Mouse (Mus musculus): ENCODE measurements around the gene Ankrd44. TPM values are rescaled to one million over a fixed set of nuclear protein-coding genes. Genes with fewer than 3 reads are reported as not detected.

The Ankrd44 gene
- polyA plus RNA-seq, 1 experiment from 2014 or later: 18.3 TPM

DNA sequence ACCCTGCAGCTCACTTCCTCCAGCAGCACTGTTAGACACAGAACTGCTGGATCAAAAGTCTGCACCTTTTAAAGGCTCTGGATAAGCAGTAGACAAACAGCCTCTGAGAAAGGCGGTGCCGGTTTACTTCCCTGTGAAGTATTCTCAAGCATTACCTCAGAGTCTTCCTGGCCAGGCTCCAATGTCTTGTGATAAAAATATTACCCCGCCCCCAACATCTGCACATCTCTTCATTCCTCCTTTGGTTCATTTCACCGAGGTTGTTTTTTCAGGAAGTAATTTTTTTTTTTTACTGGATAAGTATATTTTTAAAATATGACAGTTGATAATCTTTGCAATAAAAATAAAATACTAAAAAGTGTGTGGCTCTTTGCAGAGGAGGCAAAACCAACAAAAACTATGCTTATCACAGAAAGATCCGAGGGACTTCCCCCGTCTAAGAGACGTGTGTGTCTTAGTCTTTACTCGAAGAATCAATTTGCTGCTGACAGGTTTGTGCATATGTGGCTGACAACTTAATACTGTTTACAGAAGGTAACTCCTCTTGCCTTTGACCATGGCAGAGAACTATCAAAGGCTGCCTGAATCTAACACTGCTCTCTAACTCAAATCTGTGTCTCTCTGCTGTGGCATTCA is 178.3 kb downstream of the Ankrd44 start:
- no peaks in the 10 kb centered on the region for H3K9me3 ChIP-seq (ENCODE audit: low read depth, low read length)
- H3K36me3 ChIP-seq (ENCODE audit: insufficient read depth): no peaks in the 10 kb centered on the region
- no peak overlapping the region for H3K4me3 ChIP-seq (ENCODE audit: low read depth, low read length)
- DNase-seq (peak; percentile 83), ATAC-seq (ENCODE audit: insufficient read depth) (no peak)
- 0 out of 2 replicates have a peak overlapping the region, but pooled peaks have one; percentile 2 for H3K4me2 ChIP-seq
- WGBS: 10% methylated on average over 8 of the region's 8 CpGs
- H3K4me1 ChIP-seq (ENCODE audit: insufficient read depth): peaks cover 10% of the 10 kb centered on the region; the same call in 1 of the 2 replicates
- TF ChIP-seq CTCF (IDR thresholded peaks at IDR 0.05; ENCODE audit: low read depth): no peak
- H3K27me3 ChIP-seq (ENCODE audit: insufficient read depth, low read length): no peaks in the 10 kb centered on the region
- no peak overlapping the region for H3K9ac ChIP-seq
- peak overlapping the region; percentile 21; the same call in 1 of the 2 replicates for H3K27ac ChIP-seq (ENCODE audit: low read depth)

DNA sequence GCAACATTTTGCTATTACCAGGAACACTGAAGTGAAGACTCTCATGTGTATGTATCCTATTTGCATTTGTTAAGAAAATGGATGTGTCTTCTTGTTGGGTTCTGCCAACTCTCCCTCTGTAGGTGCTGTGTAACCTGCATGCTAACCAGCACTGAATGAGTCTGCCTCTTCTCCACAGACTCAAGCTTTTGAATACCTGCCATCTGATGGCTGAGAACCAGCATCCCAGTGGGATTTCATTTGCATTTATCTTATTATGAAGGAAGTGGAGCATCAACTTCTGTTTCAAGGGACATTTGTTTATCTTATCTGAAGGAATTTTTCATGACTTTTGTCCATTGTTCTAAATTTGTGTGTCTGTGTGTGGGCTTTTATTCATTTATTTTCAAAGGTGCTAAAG is 180.5 kb downstream of the Ankrd44 start:
- no peak for TF ChIP-seq CTCF (IDR thresholded peaks at IDR 0.05; ENCODE audit: low read depth)
- Histone ChIP-seq H3K27ac (ENCODE audit: low read depth) (no peak overlapping the region), H3K36me3 (ENCODE audit: insufficient read depth) (no peaks in the 10 kb centered on the region), H3K4me3 (ENCODE audit: low read depth, low read length) (no peak overlapping the region), H3K9ac (no peak overlapping the region), H3K4me1 (ENCODE audit: insufficient read depth) (peaks cover 17% of the 10 kb centered on the region), H3K27me3 (ENCODE audit: insufficient read depth, low read length) (no peaks in the 10 kb centered on the region), H3K9me3 (ENCODE audit: low read depth, low read length) (no peaks in the 10 kb centered on the region), H3K4me2 (no peak overlapping the region)
- ATAC-seq (ENCODE audit: insufficient read depth): no peak
- no peak for DNase-seq

DNA sequence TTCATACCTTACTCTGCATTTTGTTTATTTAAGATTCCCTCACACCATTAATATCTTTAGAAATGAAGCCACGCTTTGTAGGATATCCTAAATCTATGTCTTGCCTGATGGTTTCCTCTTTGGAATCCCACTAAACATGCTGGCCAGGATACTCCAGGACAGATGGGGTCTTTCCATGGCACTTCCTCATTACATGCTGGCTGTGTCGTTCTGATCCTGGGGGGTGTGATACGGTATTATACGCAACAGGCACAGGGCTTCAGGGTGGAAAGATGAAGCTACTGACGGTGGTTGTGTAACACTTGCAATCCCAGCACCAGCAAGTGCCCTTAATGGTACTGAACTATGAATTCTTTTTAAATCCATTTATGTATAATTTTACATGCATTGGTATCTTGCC is 182.0 kb downstream of the Ankrd44 start:
- TF ChIP-seq CTCF (IDR thresholded peaks at IDR 0.05; ENCODE audit: low read depth): no peak
- no peak overlapping the region for H3K4me2 ChIP-seq
- no peaks in the 10 kb centered on the region for H3K9me3 ChIP-seq (ENCODE audit: low read depth, low read length)
- no peaks in the 10 kb centered on the region for H3K27me3 ChIP-seq (ENCODE audit: insufficient read depth, low read length)
- H3K4me3 ChIP-seq (ENCODE audit: low read depth, low read length): no peak overlapping the region
- peak; percentile 62 for DNase-seq
- WGBS: 42% methylated on average over 5 of the region's 5 CpGs
- no peak for ATAC-seq (ENCODE audit: insufficient read depth)
- H3K4me1 ChIP-seq (ENCODE audit: insufficient read depth): peaks cover 17% of the 10 kb centered on the region; the same call in 1 of the 2 replicates
- no peaks in the 10 kb centered on the region for H3K36me3 ChIP-seq (ENCODE audit: insufficient read depth)
- no peak overlapping the region for H3K9ac ChIP-seq
- no peak overlapping the region for H3K27ac ChIP-seq (ENCODE audit: low read depth)

DNA sequence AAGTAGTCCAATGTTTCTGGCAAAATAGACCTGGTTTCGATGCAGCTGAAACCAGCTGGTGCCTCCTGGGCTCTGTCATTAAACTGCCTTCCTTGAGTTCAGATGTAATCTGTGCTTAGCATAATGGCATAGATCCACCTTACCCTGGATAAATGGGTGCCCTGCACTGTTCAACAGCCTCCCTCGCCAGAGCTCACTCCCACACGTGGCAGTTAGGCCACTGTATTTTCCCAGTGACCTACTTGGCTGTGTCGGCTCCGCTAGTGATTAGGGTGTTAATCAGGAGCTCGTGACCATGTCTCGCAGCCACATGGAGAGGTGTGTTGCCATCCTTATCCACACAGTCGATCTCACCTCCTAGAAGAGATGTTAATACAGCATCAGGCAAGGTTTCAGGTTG is 183.1 kb downstream of the Ankrd44 start:
- DNase-seq: no peak
- ATAC-seq (ENCODE audit: insufficient read depth): no peak
- peaks cover 12% of the 10 kb centered on the region; the same call in 1 of the 2 replicates for H3K4me1 ChIP-seq (ENCODE audit: insufficient read depth)
- H3K9me3 ChIP-seq (ENCODE audit: low read depth, low read length): no peaks in the 10 kb centered on the region
- no peak overlapping the region for H3K9ac ChIP-seq
- no peak for TF ChIP-seq CTCF (IDR thresholded peaks at IDR 0.05; ENCODE audit: low read depth)
- no peaks in the 10 kb centered on the region for H3K27me3 ChIP-seq (ENCODE audit: insufficient read depth, low read length)
- WGBS: 80% methylated on average over 8 of the region's 8 CpGs
- H3K4me2 ChIP-seq: no peak overlapping the region
- H3K36me3 ChIP-seq (ENCODE audit: insufficient read depth): no peaks in the 10 kb centered on the region
- H3K27ac ChIP-seq (ENCODE audit: low read depth): no peak overlapping the region
- no peak overlapping the region for H3K4me3 ChIP-seq (ENCODE audit: low read depth, low read length)

DNA sequence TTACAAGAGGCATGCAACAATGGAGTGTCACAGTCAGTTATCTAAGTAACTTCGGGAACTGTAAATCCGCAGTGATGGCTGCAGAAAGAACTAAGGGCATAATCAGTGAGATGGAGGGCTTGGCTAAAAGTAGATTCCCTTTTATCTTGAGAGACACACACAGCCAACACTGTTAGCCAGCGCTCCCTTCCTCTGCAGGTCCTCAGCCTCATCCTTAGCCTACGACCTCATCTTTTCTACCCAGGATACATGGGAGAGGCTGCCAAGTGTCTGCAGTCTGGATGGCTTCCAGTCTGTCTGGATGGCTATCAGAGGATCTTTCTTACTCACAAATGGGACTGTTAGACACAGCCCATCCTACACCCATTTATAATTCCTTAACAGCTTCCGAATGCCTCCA is 185.3 kb downstream of the Ankrd44 start:
- 44% methylated on average over 5 of the region's 5 CpGs for WGBS
- H3K27me3 ChIP-seq (ENCODE audit: insufficient read depth, low read length): no peaks in the 10 kb centered on the region
- TF ChIP-seq CTCF (IDR thresholded peaks at IDR 0.05; ENCODE audit: low read depth): no peak
- no peak overlapping the region for H3K4me3 ChIP-seq (ENCODE audit: low read depth, low read length)
- peak; percentile 83 for DNase-seq
- no peak overlapping the region for H3K4me2 ChIP-seq
- H3K36me3 ChIP-seq (ENCODE audit: insufficient read depth): no peaks in the 10 kb centered on the region
- no peaks in the 10 kb centered on the region for H3K9me3 ChIP-seq (ENCODE audit: low read depth, low read length)
- no peak overlapping the region for H3K9ac ChIP-seq
- ATAC-seq (ENCODE audit: insufficient read depth): peak; percentile 90
- H3K27ac ChIP-seq (ENCODE audit: low read depth): no peak overlapping the region; the same call in 1 of the 2 replicates
- H3K4me1 ChIP-seq (ENCODE audit: insufficient read depth): peaks cover 7% of the 10 kb centered on the region; the same call in 1 of the 2 replicates

DNA sequence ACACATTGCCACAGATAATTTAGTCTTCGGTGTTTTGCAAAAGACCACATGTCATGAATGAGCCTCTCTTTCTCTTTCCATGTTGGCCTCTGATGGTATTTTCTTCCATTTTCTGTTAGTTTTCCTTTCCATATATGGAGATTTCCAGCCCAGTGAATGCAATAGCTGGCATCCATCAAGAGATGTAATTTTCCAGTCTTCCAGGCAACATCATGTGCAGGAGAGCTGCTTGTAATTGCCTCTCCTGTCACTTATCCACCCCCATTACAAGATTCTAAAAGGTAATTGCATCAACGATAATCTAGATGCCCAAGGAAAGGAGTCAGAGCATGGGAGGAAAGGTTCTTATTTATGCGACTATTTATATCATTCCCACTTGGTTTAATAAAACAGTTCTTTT is 188.7 kb downstream of the Ankrd44 start:
- no peaks in the 10 kb centered on the region for H3K27me3 ChIP-seq (ENCODE audit: insufficient read depth, low read length)
- TF ChIP-seq CTCF (IDR thresholded peaks at IDR 0.05; ENCODE audit: low read depth): no peak
- no peak for ATAC-seq (ENCODE audit: insufficient read depth)
- H3K4me2 ChIP-seq: no peak overlapping the region
- no peak overlapping the region for H3K4me3 ChIP-seq (ENCODE audit: low read depth, low read length)
- H3K27ac ChIP-seq (ENCODE audit: low read depth): no peak overlapping the region
- peaks cover 7% of the 10 kb centered on the region; the same call in 1 of the 2 replicates for H3K4me1 ChIP-seq (ENCODE audit: insufficient read depth)
- 90% methylated on average over 3 of the region's 3 CpGs for whole genome bisulfite sequencing
- no peak overlapping the region for H3K9ac ChIP-seq
- DNase-seq: no peak
- no peaks in the 10 kb centered on the region for H3K9me3 ChIP-seq (ENCODE audit: low read depth, low read length)
- H3K36me3 ChIP-seq (ENCODE audit: insufficient read depth): no peaks in the 10 kb centered on the region

DNA sequence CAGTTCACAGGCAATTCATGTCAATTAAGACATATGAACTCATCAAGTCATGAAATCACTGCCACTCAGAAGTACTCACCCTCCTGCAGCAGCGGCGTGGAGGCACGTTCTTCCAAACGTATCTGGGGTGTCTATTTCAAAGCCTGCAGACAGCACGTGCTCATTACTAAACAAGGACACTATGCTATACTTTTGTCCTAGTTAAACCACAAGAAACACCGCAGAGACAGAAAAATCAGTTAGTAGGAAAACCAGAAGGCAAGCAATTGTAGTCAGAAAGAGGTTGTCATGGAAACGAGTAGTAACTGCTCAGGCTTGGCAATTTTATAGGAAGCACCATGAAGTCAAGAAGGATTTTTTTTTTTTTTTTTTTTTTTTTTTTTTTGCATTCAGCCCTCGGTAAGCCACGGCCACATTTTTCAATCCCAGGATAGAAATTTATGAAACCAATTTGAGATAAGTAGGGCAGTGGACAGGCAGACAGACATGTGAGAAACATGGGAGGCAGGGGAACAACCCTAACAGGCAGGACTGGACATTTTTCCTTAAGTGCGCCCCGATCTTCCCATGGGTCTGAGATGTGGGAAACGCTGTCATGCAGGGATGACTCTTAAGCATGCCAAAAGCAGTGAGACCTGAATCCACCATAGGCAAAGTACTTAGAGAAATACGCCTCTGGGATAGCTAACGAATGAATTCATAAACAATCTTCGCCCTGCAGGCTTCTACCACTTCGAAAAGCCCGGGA is 191.1 kb downstream of the Ankrd44 start:
- Histone ChIP-seq H3K4me1 (ENCODE audit: insufficient read depth) (no peaks in the 10 kb centered on the region), H3K4me3 (ENCODE audit: low read depth, low read length) (no peak overlapping the region), H3K9ac (no peak overlapping the region), H3K9me3 (ENCODE audit: low read depth, low read length) (no peaks in the 10 kb centered on the region), H3K4me2 (no peak overlapping the region), H3K27ac (ENCODE audit: low read depth) (no peak overlapping the region), H3K36me3 (ENCODE audit: insufficient read depth) (no peaks in the 10 kb centered on the region), H3K27me3 (ENCODE audit: insufficient read depth, low read length) (no peaks in the 10 kb centered on the region)
- no peak for ATAC-seq (ENCODE audit: insufficient read depth)
- TF ChIP-seq CTCF (IDR thresholded peaks at IDR 0.05; ENCODE audit: low read depth): no peak
- 56% methylated on average over 17 of the region's 17 CpGs for WGBS
- DNase-seq: peak; percentile 38

All from lung, embryonic 14.5 days (tissue).